Mouse (Mus musculus): ENCODE results near the gene Flt3.

GRCm38 (mm10) chr5:147392667-147393213 lies 7.5 kb downstream of the Flt3 start:
- no peak for TF ChIP-seq POLR2A (IDR thresholded peaks at IDR 0.05; ENCODE audit: low read depth, low read length)
- TF ChIP-seq GABPA (IDR thresholded peaks at IDR 0.05; ENCODE audit: insufficient replicate concordance, low read depth, low read length): no peak
- TF ChIP-seq E2F4 (IDR thresholded peaks at IDR 0.05; ENCODE audit: insufficient replicate concordance, low read depth, low read length): no peak
- TF ChIP-seq MYC (IDR thresholded peaks at IDR 0.05; ENCODE audit: low read depth, low read length): no peak
- TF ChIP-seq USF2 (conservative IDR thresholded peaks at IDR 0.05; ENCODE audit: low read depth, low read length): no peak
- TF ChIP-seq ETS1 (conservative IDR thresholded peaks at IDR 0.05; ENCODE audit: low read depth, low read length): no peak
- TF ChIP-seq MAFK (IDR thresholded peaks at IDR 0.05; ENCODE audit: insufficient replicate concordance, low read length): no peak
- TF ChIP-seq CTCF (conservative IDR thresholded peaks at IDR 0.05 in 1 of 2, IDR thresholded peaks at IDR 0.05 in 1 of 2; ENCODE audit: low read depth in 2 of 2, low read length in 2 of 2): no peak
